Mouse (Mus musculus) MEL (cell line): ENCODE measurements around the gene Txndc5. TPM values are rescaled to one million over a fixed set of nuclear protein-coding genes. Genes with fewer than 3 reads are reported as not detected.

Experiments used
- DNase-seq: peaks from one replicate; pipeline ENCODE4 v3.0.0; 2011; ENCODE audit warnings: low read depth, low spot score
- H3K27ac ChIP-seq: 2 replicates; pipeline ENCODE4 v1.5.1; 2012; ENCODE audit warnings: low read depth, mild to moderate bottlenecking, control low read depth, low read length, moderate library complexity; ENCODE audit not compliant: control insufficient read depth
- H3K27me3 ChIP-seq, 2 experiments: fragments of 150-350 bp in 1 of 2; sonication (generic) in 1 of 2; 2 replicates each; pipeline ENCODE4 v1.6.1; 2012; ENCODE audit warnings: low read length in 2 of 2, mild to moderate bottlenecking in 2 of 2, improper control_type of control experiment in 1 of 2, moderate library complexity in 1 of 2; ENCODE audit not compliant: insufficient read depth in 2 of 2, control insufficient read depth in 1 of 2
- H3K36me3 ChIP-seq, 2 experiments: 2 replicates each; pipeline ENCODE4 v1.6.1; 2012 to 2014; ENCODE audit warnings: low read length in 2 of 2, improper control_type of control experiment in 1 of 2, inconsistent platforms in 1 of 2, mild to moderate bottlenecking in 1 of 2; ENCODE audit not compliant: insufficient read depth in 2 of 2, control insufficient read depth in 1 of 2
- H3K4me1 ChIP-seq, 2 experiments: fragments of 150-350 bp in 1 of 2; sonication (generic) in 1 of 2; 2 replicates each; pipeline ENCODE4 v1.6.1; 2012; ENCODE audit warnings: low read length in 2 of 2, improper control_type of control experiment in 1 of 2, mild to moderate bottlenecking in 1 of 2; ENCODE audit not compliant: insufficient read depth in 2 of 2, control insufficient read depth in 1 of 2
- H3K4me3 ChIP-seq, 2 experiments: fragments of 150-350 bp in 1 of 2; sonication (generic) in 1 of 2; 2 replicates each; pipeline ENCODE4 v1.5.1; 2012; ENCODE audit warnings: low read depth in 2 of 2, low read length in 2 of 2, mild to moderate bottlenecking in 2 of 2, moderate library complexity in 2 of 2, control low read depth in 1 of 2, improper control_type of control experiment in 1 of 2; ENCODE audit not compliant: control insufficient read depth in 1 of 2, insufficient read depth in 1 of 2
- H3K79me2 ChIP-seq: 2 replicates; pipeline ENCODE4 v1.6.1; 2012; ENCODE audit warnings: mild to moderate bottlenecking, low read length, moderate library complexity; ENCODE audit not compliant: control insufficient read depth, poor library complexity, insufficient read depth
- H3K9ac ChIP-seq: 2 replicates; pipeline ENCODE4 v1.6.1; 2012; ENCODE audit warnings: low read depth, mild to moderate bottlenecking, control low read depth, low read length, moderate library complexity; ENCODE audit not compliant: control insufficient read depth, poor library complexity, severe bottlenecking
- H3K9me3 ChIP-seq: fragments of 150-350 bp; sonication (generic); replicated peaks from 2 replicates; pipeline ENCODE4 v1.6.1; 2012; ENCODE audit warnings: mild to moderate bottlenecking, low read length, improper control_type of control experiment, moderate library complexity; ENCODE audit not compliant: insufficient read depth
- CHD2 ChIP-seq: IDR thresholded peaks from 2 replicates; pipeline ENCODE4 v1.6.1; 2011; ENCODE audit warnings: low read length, improper control_type of control experiment
- ELF1 ChIP-seq: IDR thresholded peaks from 2 replicates; pipeline ENCODE4 v1.6.1; 2014; ENCODE audit warnings: low read depth, mild to moderate bottlenecking, inconsistent platforms, low read length, improper control_type of control experiment, moderate library complexity
- EP300 ChIP-seq, 2 experiments: IDR thresholded peaks; 2 replicates each; pipeline ENCODE4 v1.6.1; 2011; ENCODE audit warnings: improper control_type of control experiment in 2 of 2, low read length in 2 of 2, low read depth in 1 of 2, mild to moderate bottlenecking in 1 of 2
- ETS1 ChIP-seq: IDR thresholded peaks from 2 replicates; pipeline ENCODE4 v1.6.1; 2012; ENCODE audit warnings: low read depth, mild to moderate bottlenecking, inconsistent platforms, low read length, improper control_type of control experiment, moderate library complexity
- GABPA ChIP-seq: IDR thresholded peaks from 2 replicates; pipeline ENCODE4 v1.6.1; 2012; ENCODE audit warnings: low read depth, mild to moderate bottlenecking, inconsistent platforms, low read length, improper control_type of control experiment, moderate library complexity
- HCFC1 ChIP-seq: IDR thresholded peaks from 2 replicates; pipeline ENCODE4 v1.6.1; 2012; ENCODE audit warnings: low read depth, mild to moderate bottlenecking, inconsistent platforms, low read length, improper control_type of control experiment, moderate library complexity
- JUND ChIP-seq: IDR thresholded peaks from 2 replicates; pipeline ENCODE4 v1.6.1; 2011; ENCODE audit warnings: low read depth, mild to moderate bottlenecking, improper control_type of control experiment, low read length
- KAT2A ChIP-seq: conservative IDR thresholded peaks from 2 replicates; pipeline ENCODE4 v1.6.1; 2012; ENCODE audit warnings: low read depth, low read length, improper control_type of control experiment, inconsistent platforms
- MAFK ChIP-seq: IDR thresholded peaks from 2 replicates; pipeline ENCODE4 v1.6.1; 2011; ENCODE audit warnings: low read depth, mild to moderate bottlenecking, low read length, improper control_type of control experiment, borderline replicate concordance
- MAX ChIP-seq: IDR thresholded peaks from 2 replicates; pipeline ENCODE4 v1.6.1; 2011; ENCODE audit warnings: low read length, improper control_type of control experiment
- MAZ ChIP-seq: IDR thresholded peaks from 2 replicates; pipeline ENCODE4 v1.6.1; 2012; ENCODE audit warnings: low read depth, mild to moderate bottlenecking, inconsistent platforms, low read length, improper control_type of control experiment
- MXI1 ChIP-seq: IDR thresholded peaks from 2 replicates; pipeline ENCODE4 v1.6.1; 2011; ENCODE audit warnings: mild to moderate bottlenecking, low read depth, low read length, improper control_type of control experiment
- MYB ChIP-seq: IDR thresholded peaks from 2 replicates; pipeline ENCODE4 v1.6.1; 2011; ENCODE audit warnings: mild to moderate bottlenecking, low read depth, low read length, improper control_type of control experiment
- MYC ChIP-seq: IDR thresholded peaks from 2 replicates; pipeline ENCODE4 v1.6.1; 2011; ENCODE audit warnings: low read depth, mild to moderate bottlenecking, low read length, improper control_type of control experiment, moderate library complexity
- NRF1 ChIP-seq: IDR thresholded peaks from 2 replicates; pipeline ENCODE4 v1.6.1; 2014; ENCODE audit warnings: low read depth, mild to moderate bottlenecking, inconsistent platforms, low read length, improper control_type of control experiment, moderate library complexity; ENCODE audit not compliant: poor library complexity, insufficient read depth, severe bottlenecking
- POLR2A ChIP-seq, 2 experiments: IDR thresholded peaks; 2 replicates each; pipeline ENCODE4 v1.6.1; 2011 to 2012; ENCODE audit warnings: low read length in 2 of 2, mild to moderate bottlenecking in 2 of 2, control low read depth in 1 of 2, improper control_type of control experiment in 1 of 2, low read depth in 1 of 2, moderate library complexity in 1 of 2; ENCODE audit not compliant: control insufficient read depth in 1 of 2, insufficient read depth in 1 of 2, poor library complexity in 1 of 2
- POLR2AphosphoS2 ChIP-seq: IDR thresholded peaks from 2 replicates; pipeline ENCODE4 v1.6.1; 2011; ENCODE audit warnings: low read length, improper control_type of control experiment
- POLR2AphosphoS5 ChIP-seq: IDR thresholded peaks from 2 replicates; pipeline ENCODE4 v1.6.1; 2012; ENCODE audit warnings: low read depth, borderline replicate concordance, mild to moderate bottlenecking, inconsistent platforms, low read length, moderate library complexity, mixed read lengths
- RCOR1 ChIP-seq: IDR thresholded peaks from 2 replicates; pipeline ENCODE4 v1.6.1; 2012; ENCODE audit warnings: low read depth, mild to moderate bottlenecking, inconsistent platforms, low read length, improper control_type of control experiment
- SIN3A ChIP-seq: IDR thresholded peaks from 2 replicates; pipeline ENCODE4 v1.6.1; 2012; ENCODE audit warnings: low read length, improper control_type of control experiment, inconsistent platforms
- SMC3 ChIP-seq: IDR thresholded peaks from 2 replicates; pipeline ENCODE4 v1.6.1; 2011; ENCODE audit warnings: low read depth, low read length, improper control_type of control experiment
- TCF12 ChIP-seq: IDR thresholded peaks from 2 replicates; pipeline ENCODE4 v1.6.1; 2014; ENCODE audit warnings: low read depth, mild to moderate bottlenecking, inconsistent platforms, low read length, improper control_type of control experiment, moderate library complexity
- USF2 ChIP-seq, 2 experiments: IDR thresholded peaks; 2 replicates each; pipeline ENCODE4 v1.6.1; 2011 to 2012; ENCODE audit warnings: improper control_type of control experiment in 2 of 2, low read length in 2 of 2, borderline replicate concordance in 1 of 2, inconsistent platforms in 1 of 2, low read depth in 1 of 2, mild to moderate bottlenecking in 1 of 2; ENCODE audit not compliant: insufficient read depth in 1 of 2
- ZC3H11A ChIP-seq: IDR thresholded peaks from 2 replicates; pipeline ENCODE4 v1.6.1; 2012; ENCODE audit warnings: low read depth, mild to moderate bottlenecking, inconsistent platforms, low read length, improper control_type of control experiment
- ZMIZ1 ChIP-seq: IDR thresholded peaks from 2 replicates; pipeline ENCODE4 v1.6.1; 2012; ENCODE audit warnings: low read depth, mild to moderate bottlenecking, inconsistent platforms, low read length, improper control_type of control experiment, moderate library complexity
- ZNF384 ChIP-seq: IDR thresholded peaks from 2 replicates; pipeline ENCODE4 v1.6.1; 2012; ENCODE audit warnings: low read depth, mild to moderate bottlenecking, inconsistent platforms, low read length, improper control_type of control experiment
- polyA plus RNA-seq, 2 experiments: library from polyadenylated mRNA; stranded (reverse) in 1 of 2; unstranded in 1 of 2; fragments of >175 nt in 1 of 2; fragments of >200 nt in 1 of 2; gene quantifications; 2 replicates each; pipeline versions ENCODE4 v1.2.1 to v1.2.4; 2012; ENCODE audit warnings: low replicate concordance in 2 of 2, low read depth in 1 of 2; ENCODE audit not compliant: insufficient read length in 2 of 2, insufficient read depth in 1 of 2, missing spikeins in 1 of 2
- total RNA-seq: library from RNA; depleted of rRNA; stranded (reverse); fragments of 300-350 nt; gene quantifications from 2 replicates; pipeline ENCODE4 v1.2.3, GENCODE M21; 2012

The Txndc5 gene
- total and polyA plus RNA-seq, 3 experiments, result 87.3 to 114 TPM; not detected in 1

GRCm38 (mm10) chr13:38537521-38537920 lies 8.9 kb upstream of the Txndc5 start:
- Histone ChIP-seq H3K79me2 (no peaks in the 10 kb centered on the region), H3K4me3 (no peak overlapping the region), H3K27ac (no peak overlapping the region), H3K27me3 (peaks cover 0 to 4% of the 10 kb centered on the region in 2 experiments; a peak in 3 of 4 replicates), H3K9ac (no peak overlapping the region), H3K9me3 (no peaks in the 10 kb centered on the region), H3K4me1 (0 out of 4 replicates have a peak, but pooled peaks cover 0 to 3% of the 10 kb centered on the region in 2 experiments), H3K36me3 (no peaks in the 10 kb centered on the region)
- TF ChIP-seq EP300 (IDR thresholded peaks at IDR 0.05; ENCODE audit: low read depth in 1 of 2, low read length in 2 of 2), result no peak
- TF ChIP-seq POLR2AphosphoS2, result no peak
- no peak for TF ChIP-seq JUND
- no peak for TF ChIP-seq ELF1
- TF ChIP-seq SMC3, result no peak
- no peak for TF ChIP-seq KAT2A
- no peak for TF ChIP-seq TCF12
- no peak for TF ChIP-seq MAFK
- TF ChIP-seq HCFC1, result no peak
- no peak for TF ChIP-seq MYB
- TF ChIP-seq MYC, result no peak
- TF ChIP-seq USF2 (IDR thresholded peaks at IDR 0.05; ENCODE audit: borderline replicate concordance in 1 of 2, insufficient read depth in 1 of 2, low read depth in 1 of 2, low read length in 2 of 2), result no peak
- no peak for TF ChIP-seq ZMIZ1
- no peak for DNase-seq

- H3K9ac ChIP-seq, result no peak overlapping the region
- H3K4me3 ChIP-seq, result no peak overlapping the region
- H3K79me2 ChIP-seq, result no peaks in the 10 kb centered on the region
- H3K9me3 ChIP-seq, result no peaks in the 10 kb centered on the region
- H3K27ac ChIP-seq, result no peak overlapping the region
- 0 out of 4 replicates have a peak, but pooled peaks cover 0 to 3% of the 10 kb centered on the region in 2 experiments for H3K4me1 ChIP-seq
- no peak for TF ChIP-seq SIN3A
- TF ChIP-seq CHD2, result no peak
- no peak for TF ChIP-seq ELF1
- no peak for TF ChIP-seq MAFK
- TF ChIP-seq ETS1, result no peak
- TF ChIP-seq NRF1, result no peak
- TF ChIP-seq GABPA, result no peak
- no peak for TF ChIP-seq ZNF384
- TF ChIP-seq RCOR1, result no peak
- no peak for TF ChIP-seq MAX
- TF ChIP-seq JUND, result no peak
- no peak for TF ChIP-seq MYC
- TF ChIP-seq POLR2A (IDR thresholded peaks at IDR 0.05; ENCODE audit: control insufficient read depth in 1 of 2, insufficient read depth in 1 of 2, low read depth in 1 of 2, low read length in 2 of 2, poor library complexity in 1 of 2), result no peak
- TF ChIP-seq POLR2AphosphoS5, result no peak
- no peak for TF ChIP-seq ZC3H11A
- TF ChIP-seq MXI1, result no peak
- no peak for TF ChIP-seq MAZ
- no peak for DNase-seq
- no peaks in the 10 kb centered on the region for H3K36me3 ChIP-seq
- peaks cover 0 to 4% of the 10 kb centered on the region in 2 experiments; a peak in 3 of 4 replicates for H3K27me3 ChIP-seq
Measured at GRCm38 (mm10) chr13:38534731-38535130, 6.1 kb upstream of the Txndc5 start.
